Comparison of ENCODE assay signal across 26 mouse cellular contexts in the genomic region with DNA sequence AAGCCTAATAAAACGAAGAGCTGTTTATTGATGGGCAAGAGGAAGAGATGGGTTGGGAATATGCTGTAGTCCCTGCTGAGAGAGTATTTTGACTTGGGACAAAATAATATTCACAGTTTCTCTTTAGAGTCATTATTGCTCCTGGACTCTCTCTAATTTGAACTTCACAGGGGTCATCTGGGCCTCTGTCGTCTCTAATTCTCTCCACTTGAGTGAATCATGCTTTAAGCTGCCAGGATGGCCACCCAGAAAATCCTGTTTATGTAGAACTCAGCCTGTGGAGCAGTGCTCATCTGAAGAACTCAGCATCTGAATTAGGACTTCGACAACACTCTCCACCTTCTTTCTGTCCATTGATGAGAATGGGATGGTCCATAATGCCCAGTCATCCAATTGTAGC. TPM values are rescaled to one million over a fixed set of nuclear protein-coding genes. Genes with fewer than 3 reads are reported as not detected.
DNase-seq lines count a peak whose midpoint lies in the region; ATAC-seq and TF ChIP-seq lines count a peak whose summit lies in the region.
"Had no signal": no experiment of that assay in that cellular context is flagged by ENCODE, and none has a peak within 500 bp of the region (broad histone marks: within the 10 kb centered on the region; RNA-seq: fewer than 3 reads in every experiment).

No protein-coding gene starts in this region.

- H3K4me3 ChIP-seq in hindbrain, embryonic 16.5 days (ENCODE audit: low read length), result no peak overlapping the region
- H3K4me3 ChIP-seq in hindbrain, embryonic 11.5 days (ENCODE audit: low read depth, low read length), result no peak overlapping the region
- no peak overlapping the region for H3K4me3 ChIP-seq in midbrain, postnatal 0 days (ENCODE audit: low read depth, low read length)
- H3K4me3 ChIP-seq in midbrain, embryonic 10.5 days, result no peak overlapping the region
- H3K4me3 ChIP-seq: embryonic facial prominence, embryonic 13.5 days; forebrain, embryonic 10.5 days; forebrain, embryonic 13.5 days; heart, adult 2 months; heart, embryonic 10.5 days; heart, embryonic 13.5 days; hindbrain, embryonic 13.5 days had no signal

- WGBS in hindbrain, embryonic 16.5 days, result 71% methylated on average over 3 of the region's 3 CpGs
- WGBS in hindbrain, embryonic 11.5 days, result 80% methylated on average over 3 of the region's 3 CpGs
- 60% methylated on average over 3 of the region's 3 CpGs for WGBS in midbrain, postnatal 0 days
- WGBS in midbrain, embryonic 10.5 days, result 75% methylated on average over 3 of the region's 3 CpGs

- H3K27me3 ChIP-seq in hindbrain, embryonic 16.5 days (replicated peaks; ENCODE audit: control insufficient read depth, insufficient read depth, low read length), result no peaks in the 10 kb centered on the region
- H3K27me3 ChIP-seq in hindbrain, embryonic 11.5 days (ENCODE audit: control insufficient read depth, insufficient read depth, low read length), result no peaks in the 10 kb centered on the region
- H3K27me3 ChIP-seq in midbrain, postnatal 0 days (ENCODE audit: insufficient read depth, low read length), result no peaks in the 10 kb centered on the region
- H3K27me3 ChIP-seq in midbrain, embryonic 10.5 days (ENCODE audit: low read depth, poor library complexity, severe bottlenecking), result no peaks in the 10 kb centered on the region
- H3K27me3 ChIP-seq: CH12.LX; embryonic facial prominence, embryonic 13.5 days; forebrain, embryonic 13.5 days; heart, embryonic 13.5 days; hindbrain, embryonic 13.5 days had no signal

- no peaks in the 10 kb centered on the region for H3K9me3 ChIP-seq in hindbrain, embryonic 16.5 days (ENCODE audit: control insufficient read depth, low read length)
- H3K9me3 ChIP-seq in hindbrain, embryonic 11.5 days (ENCODE audit: control insufficient read depth, low read length), result no peaks in the 10 kb centered on the region
- no peaks in the 10 kb centered on the region for H3K9me3 ChIP-seq in midbrain, postnatal 0 days (ENCODE audit: low read length)
- H3K9me3 ChIP-seq in midbrain, embryonic 10.5 days (replicated peaks), result no peaks in the 10 kb centered on the region
- H3K9me3 ChIP-seq: embryonic facial prominence, embryonic 13.5 days; forebrain, embryonic 10.5 days; forebrain, embryonic 13.5 days; heart, embryonic 10.5 days; heart, embryonic 13.5 days; hindbrain, embryonic 13.5 days had no signal

- no peak for TF ChIP-seq CTCF in midbrain, postnatal 0 days (IDR thresholded peaks at IDR 0.05)

- H3K9ac ChIP-seq in hindbrain, embryonic 16.5 days (ENCODE audit: low read depth, low read length), result no peak overlapping the region
- no peak overlapping the region for H3K9ac ChIP-seq in hindbrain, embryonic 11.5 days (ENCODE audit: low read depth, low read length)
- no peak overlapping the region for H3K9ac ChIP-seq in midbrain, postnatal 0 days (replicated peaks; ENCODE audit: low read length, poor library complexity, severe bottlenecking)
- H3K9ac ChIP-seq: embryonic facial prominence, embryonic 13.5 days; forebrain, embryonic 13.5 days; heart, embryonic 13.5 days; hindbrain, embryonic 13.5 days had no signal

- H3K4me1 ChIP-seq in hindbrain, embryonic 16.5 days (ENCODE audit: control insufficient read depth, insufficient read depth, low read depth, low read length), result no peaks in the 10 kb centered on the region
- no peaks in the 10 kb centered on the region for H3K4me1 ChIP-seq in hindbrain, embryonic 11.5 days (replicated peaks; ENCODE audit: control insufficient read depth, insufficient read depth, low read length)
- H3K4me1 ChIP-seq in midbrain, postnatal 0 days (ENCODE audit: insufficient read depth, low read length), result no peaks in the 10 kb centered on the region
- H3K4me1 ChIP-seq in midbrain, embryonic 10.5 days, result peaks cover 5% of the 10 kb centered on the region
- H3K4me1 ChIP-seq: embryonic facial prominence, embryonic 13.5 days; forebrain, embryonic 10.5 days; forebrain, embryonic 13.5 days; heart, embryonic 13.5 days; hindbrain, embryonic 13.5 days had no signal

- no peak overlapping the region for H3K27ac ChIP-seq in hindbrain, embryonic 16.5 days (ENCODE audit: low read depth, low read length)
- H3K27ac ChIP-seq in hindbrain, embryonic 11.5 days (ENCODE audit: low read depth, low read length), result no peak overlapping the region
- H3K27ac ChIP-seq in midbrain, postnatal 0 days (ENCODE audit: low read depth, low read length), result no peak overlapping the region
- no peak overlapping the region for H3K27ac ChIP-seq in midbrain, embryonic 10.5 days (replicated peaks)
- H3K27ac ChIP-seq: embryonic facial prominence, embryonic 13.5 days; forebrain, embryonic 10.5 days; forebrain, embryonic 13.5 days; heart, adult 2 months; heart, embryonic 10.5 days; heart, embryonic 13.5 days; hindbrain, embryonic 13.5 days had no signal

- ATAC-seq in hindbrain, embryonic 16.5 days, result peak; percentile 50
- no peak for ATAC-seq in hindbrain, embryonic 11.5 days (ENCODE audit: low FRiP score)
- ATAC-seq in midbrain, postnatal 0 days (ENCODE audit: low FRiP score), result no peak
- ATAC-seq: forebrain, embryonic 13.5 days; forebrain, embryonic 16.5 days; intestine, postnatal 0 days had no signal

- peak; percentile 9 for DNase-seq in cerebellum, adult 9-10 months
- DNase-seq in cerebellum, adult 18-20 months, result no peak
- DNase-seq in hindbrain, embryonic 11.5 days (ENCODE audit: low spot score), result no peak
- peak; percentile 65 for DNase-seq in midbrain, postnatal 0 days (ENCODE audit: low spot score)
- no peak for DNase-seq in midbrain, embryonic 10.5 days (ENCODE audit: low spot score)
- DNase-seq in ovary, postnatal 36 days (ENCODE audit: low spot score), result no peak
- DNase-seq: adrenal gland, adult 2 months; adrenal gland, postnatal 14 days; B cell, adult 2 months; cerebellum, adult 11-12 months; gastrocnemius, postnatal 10 days; gastrocnemius, postnatal 36 days; heart, adult 2 months; heart, postnatal 14 days; heart, postnatal 4 days had no signal

- no peaks in the 10 kb centered on the region for H3K36me3 ChIP-seq in hindbrain, embryonic 16.5 days (ENCODE audit: control insufficient read depth, insufficient read depth, low read length)
- H3K36me3 ChIP-seq in hindbrain, embryonic 11.5 days (ENCODE audit: control insufficient read depth, insufficient read depth, low read length), result no peaks in the 10 kb centered on the region
- no peaks in the 10 kb centered on the region for H3K36me3 ChIP-seq in midbrain, postnatal 0 days (ENCODE audit: insufficient read depth, low read length)
- no peaks in the 10 kb centered on the region for H3K36me3 ChIP-seq in midbrain, embryonic 10.5 days
- H3K36me3 ChIP-seq: embryonic facial prominence, embryonic 13.5 days; forebrain, embryonic 10.5 days; G1E; heart, embryonic 10.5 days; heart, embryonic 13.5 days; hindbrain, embryonic 13.5 days had no signal

- no peak overlapping the region for H3K4me2 ChIP-seq in hindbrain, embryonic 16.5 days (ENCODE audit: low read length)
- no peak overlapping the region for H3K4me2 ChIP-seq in hindbrain, embryonic 11.5 days (replicated peaks; ENCODE audit: low read depth, low read length)
- no peak overlapping the region for H3K4me2 ChIP-seq in midbrain, postnatal 0 days (ENCODE audit: low read depth, low read length, poor library complexity, severe bottlenecking)
- H3K4me2 ChIP-seq: embryonic facial prominence, embryonic 13.5 days; forebrain, embryonic 13.5 days; heart, embryonic 13.5 days; hindbrain, embryonic 13.5 days had no signal

RNA-seq across cellular contexts. Expression of a gene that starts 30.6 kb away (rescaled TPM):
- polyA plus RNA-seq in hindbrain, embryonic 16.5 days (2015; fragmentation: Nextera tagmentation; extraction: Ambion mirVana), result 14.7 and 15.9 TPM in 2 replicates
- polyA plus RNA-seq in hindbrain, embryonic 11.5 days (2014; fragmentation: Nextera tagmentation; extraction: Ambion mirVana), result 11.0 and 13.9 TPM in 2 replicates
- total RNA-seq in midbrain, postnatal 0 days (2014; rRNA removed), result 11.6 and 11.9 TPM in 2 replicates
- 2.8 TPM in 2 replicates for polyA plus RNA-seq in midbrain, postnatal 0 days (2015; fragmentation: Nextera tagmentation; extraction: Ambion mirVana)
- polyA plus RNA-seq in midbrain, embryonic 10.5 days (2016; fragmentation: Nextera tagmentation; extraction: Ambion mirVana), result 15.2 and 17.7 TPM in 2 replicates
- total RNA-seq: CH12.LX had no signal
- polyA plus RNA-seq: G1E had no signal

Comparison
In these comparisons a context has a peak if more than half of its experiments do, and no peak if none do; other contexts are left out.
1. DNase-seq: peak in cerebellum, adult 9-10 months (single experiment) and midbrain, postnatal 0 days (single experiment); none in cerebellum, adult 18-20 months (0 of 2), hindbrain, embryonic 11.5 days (single experiment), midbrain, embryonic 10.5 days (single experiment) and ovary, postnatal 36 days (single experiment).